ENCODE assay signal across 20 mouse cellular contexts in the genomic region with DNA sequence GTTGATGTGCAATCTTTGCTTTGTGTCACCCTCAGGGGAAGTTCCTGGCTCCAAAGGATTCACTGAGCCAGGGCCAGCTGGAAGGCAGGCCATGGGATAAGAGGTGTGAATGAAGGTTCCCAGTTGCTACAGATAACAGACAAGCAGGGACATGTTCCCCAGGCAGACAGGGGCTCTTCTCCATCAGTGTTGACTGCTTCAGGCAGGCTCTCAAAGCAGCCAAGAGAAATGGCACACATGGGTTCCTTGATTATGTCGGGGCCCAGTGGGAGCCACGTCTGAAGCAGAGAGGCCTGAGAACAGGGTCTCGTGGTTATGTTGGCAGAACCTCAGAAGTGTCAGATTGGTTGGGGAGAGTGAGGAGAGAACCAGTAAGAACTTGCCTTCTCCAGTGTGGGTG. TPM values are rescaled to one million over a fixed set of nuclear protein-coding genes. Genes with fewer than 3 reads are reported as not detected.
DNase-seq lines count a peak whose midpoint lies in the region; ATAC-seq and TF ChIP-seq lines count a peak whose summit lies in the region.
"Had no signal": no experiment of that assay in that cellular context is flagged by ENCODE, and none has a peak within 500 bp of the region (broad histone marks: within the 10 kb centered on the region; RNA-seq: fewer than 3 reads in every experiment).

No protein-coding gene starts in this region.

- no peaks in the 10 kb centered on the region for H3K27me3 ChIP-seq in heart, postnatal 0 days (ENCODE audit: control insufficient read depth, insufficient read depth, low read length)
- no peaks in the 10 kb centered on the region for H3K27me3 ChIP-seq in lung, postnatal 0 days (replicated peaks; ENCODE audit: insufficient read depth, low read length)
- H3K27me3 ChIP-seq: midbrain, embryonic 12.5 days had no signal

- no peak for TF ChIP-seq CTCF in brain, embryonic 14.5 days (IDR thresholded peaks at IDR 0.05; ENCODE audit: borderline replicate concordance, extremely low read depth, insufficient read depth, insufficient read length)
- no peak for TF ChIP-seq CTCF in heart, postnatal 0 days (IDR thresholded peaks at IDR 0.05; ENCODE audit: low read depth)
- no peak for TF ChIP-seq CTCF in lung, postnatal 0 days (IDR thresholded peaks at IDR 0.05)

- WGBS in heart, postnatal 0 days: 17% methylated on average over 3 of the region's 3 CpGs
- 58% methylated on average over 3 of the region's 3 CpGs for WGBS in lung, postnatal 0 days

- no peak overlapping the region for H3K9ac ChIP-seq in heart, postnatal 0 days (replicated peaks; ENCODE audit: low read depth, low read length)
- H3K9ac ChIP-seq in lung, postnatal 0 days (replicated peaks; ENCODE audit: low read depth): no peak overlapping the region
- H3K9ac ChIP-seq: limb, embryonic 15.5 days; midbrain, embryonic 12.5 days had no signal

- no peak overlapping the region for H3K4me2 ChIP-seq in heart, postnatal 0 days (ENCODE audit: low read depth, low read length)
- no peak overlapping the region for H3K4me2 ChIP-seq in lung, postnatal 0 days (replicated peaks; ENCODE audit: low read depth, low read length)
- H3K4me2 ChIP-seq: limb, embryonic 15.5 days; midbrain, embryonic 12.5 days had no signal

- peaks cover 13% of the 10 kb centered on the region for H3K36me3 ChIP-seq in heart, postnatal 0 days (replicated peaks; ENCODE audit: control insufficient read depth, insufficient read depth, low read length)
- no peaks in the 10 kb centered on the region for H3K36me3 ChIP-seq in lung, postnatal 0 days (ENCODE audit: insufficient read depth, low read length)
- H3K36me3 ChIP-seq: limb, embryonic 15.5 days; midbrain, embryonic 12.5 days had no signal

- H3K4me1 ChIP-seq in heart, postnatal 0 days (ENCODE audit: control insufficient read depth, insufficient read depth): peaks cover 30% of the 10 kb centered on the region
- no peaks in the 10 kb centered on the region for H3K4me1 ChIP-seq in lung, postnatal 0 days (ENCODE audit: insufficient read depth, low read depth, low read length)

- H3K27ac ChIP-seq in heart, postnatal 0 days (ENCODE audit: low read depth): peak overlapping the region; percentile 77
- H3K27ac ChIP-seq in lung, postnatal 0 days (ENCODE audit: low read length): peak overlapping the region; percentile 28; the same call in 1 of the 2 replicates
- H3K27ac ChIP-seq: limb, embryonic 15.5 days; macrophage; midbrain, embryonic 12.5 days had no signal

- TF ChIP-seq EP300 in heart, postnatal 0 days (IDR thresholded peaks at IDR 0.05; ENCODE audit: low read depth): peak; percentile 98
- peak; percentile 54; the same call in 1 of the 2 replicates for TF ChIP-seq EP300 in lung, postnatal 0 days (IDR thresholded peaks at IDR 0.05)

- no peaks in the 10 kb centered on the region for H3K9me3 ChIP-seq in heart, postnatal 0 days (replicated peaks; ENCODE audit: control insufficient read depth, low read length)
- no peaks in the 10 kb centered on the region for H3K9me3 ChIP-seq in lung, postnatal 0 days (ENCODE audit: low read length)
- H3K9me3 ChIP-seq: limb, embryonic 15.5 days; midbrain, embryonic 12.5 days had no signal

- TF ChIP-seq POLR2A in brain, embryonic 14.5 days (IDR thresholded peaks at IDR 0.05; ENCODE audit: borderline replicate concordance, extremely low read depth, insufficient read depth, insufficient read length, poor library complexity, severe bottlenecking): no peak

- peak; percentile 24 for DNase-seq in brain, embryonic 14.5 days (ENCODE audit: low read depth)
- peak; percentile 73 for DNase-seq in heart, adult 8-10 months (ENCODE audit: low spot score)
- peak; percentile 91 for DNase-seq in heart, postnatal 0 days (ENCODE audit: low spot score)
- peak; percentile 87 for DNase-seq in lung, postnatal 0 days (ENCODE audit: low spot score)
- DNase-seq in right cerebral cortex, postnatal 25 days: no peak
- no peak for DNase-seq in cerebellum, adult 18-20 months
- DNase-seq in thymus, postnatal 36 days: no peak
- DNase-seq: B cell, adult 2 months; cerebellum, adult 2 months; kidney, adult 9 months; spleen, adult 18-20 months; thymus, postnatal 25 days had no signal

- ATAC-seq in heart, postnatal 0 days (ENCODE audit: insufficient read depth, low read depth): peak; percentile 91
- peak; percentile 90 for ATAC-seq in lung, postnatal 0 days
- no peak for ATAC-seq in erythroblast, adult 5-6 weeks (replicated peaks; ENCODE audit: low FRiP score, poor library complexity, severe bottlenecking)
- ATAC-seq: forebrain, embryonic 14.5 days had no signal

- H3K4me3 ChIP-seq in heart, postnatal 0 days (ENCODE audit: low read depth, low read length): no peak overlapping the region
- H3K4me3 ChIP-seq in lung, postnatal 0 days (ENCODE audit: low read depth, low read length): no peak overlapping the region
- H3K4me3 ChIP-seq: limb, embryonic 15.5 days; midbrain, embryonic 12.5 days had no signal

RNA-seq across cellular contexts. Expression of a gene that starts 30.1 kb away (rescaled TPM):
- 0.82 and 0.94 TPM in 2 replicates for polyA plus RNA-seq in brain, embryonic 14.5 days (2012; rRNA removed)
- total RNA-seq in heart, adult 8-10 months (2022): 10 to 100 TPM; 53.9 to 62.5 (median 56.2) TPM
- total RNA-seq in heart, postnatal 0 days (2014; rRNA removed; ENCODE audit: low replicate concordance): 42.8 and 58.1 TPM in 2 replicates
- polyA plus RNA-seq in heart, postnatal 0 days (2015; fragmentation: Nextera tagmentation; extraction: Ambion mirVana): 31.9 and 32.5 TPM in 2 replicates
- polyA plus RNA-seq in lung, postnatal 0 days (2015; fragmentation: Nextera tagmentation; extraction: Ambion mirVana): 0.63 and 0.86 TPM in 2 replicates
- total RNA-seq in erythroblast, adult 5-6 weeks (2015; ENCODE audit: low replicate concordance): 0.19 TPM in 1 of 2 replicates, not detected in the other
- 0.43 and 1.5 TPM in 2 replicates for total RNA-seq in erythroblast, adult 5-6 weeks (2017; ENCODE audit: low replicate concordance)

RNA-seq across cellular contexts. Expression of a gene that starts 58.2 kb away (rescaled TPM):
- not detected in 2 replicates for polyA plus RNA-seq in brain, embryonic 14.5 days (2012; rRNA removed)
- not detected for total RNA-seq in heart, adult 8-10 months (2022)
- not detected in 2 replicates for total RNA-seq in heart, postnatal 0 days (2014; rRNA removed; ENCODE audit: low replicate concordance)
- not detected in 2 replicates for polyA plus RNA-seq in heart, postnatal 0 days (2015; fragmentation: Nextera tagmentation; extraction: Ambion mirVana)
- not detected in 2 replicates for polyA plus RNA-seq in lung, postnatal 0 days (2015; fragmentation: Nextera tagmentation; extraction: Ambion mirVana)
- not detected in 2 replicates for total RNA-seq in erythroblast, adult 5-6 weeks (2015; ENCODE audit: low replicate concordance)
- not detected in 2 replicates for total RNA-seq in erythroblast, adult 5-6 weeks (2017; ENCODE audit: low replicate concordance)
- total RNA-seq: granulocyte monocyte progenitor cell, adult 5-6 weeks; left cerebral cortex, adult 18-20 months had no signal
- polyA plus RNA-seq: cerebellum, adult 2 months; forebrain, embryonic 14.5 days; limb, embryonic 15.5 days; macrophage; midbrain, embryonic 12.5 days; stomach, embryonic 16.5 days had no signal

Comparison
In these comparisons a context has a peak if more than half of its experiments do, and no peak if none do; other contexts are left out.
1. DNase-seq: peak in brain, embryonic 14.5 days (single experiment), heart, adult 8-10 months (single experiment), heart, postnatal 0 days (single experiment) and lung, postnatal 0 days (single experiment); none in right cerebral cortex, postnatal 25 days (single experiment), cerebellum, adult 18-20 months (0 of 2) and thymus, postnatal 36 days (0 of 2).
2. RNA of a gene that starts 30.1 kb away (total RNA-seq): 42.8 to 58.1 TPM in heart, postnatal 0 days and 53.9 to 62.5 TPM in heart, adult 8-10 months; 0.19 to 1.5 TPM in erythroblast, adult 5-6 weeks; every median in the first group is over 10 times any median in the second.